ENCODE assay signal across 21 mouse cellular contexts in genomic region chr14:86721082-86721481, GRCm38 (mm10).
"Had no signal": no experiment of that assay in that cellular context is flagged by ENCODE, and none has a peak within 500 bp of the region (broad histone marks: within the 10 kb centered on the region; RNA-seq: fewer than 3 reads in every experiment).

No protein-coding gene starts in this region.

- H3K36me3 ChIP-seq: midbrain, embryonic 10.5 days; midbrain, embryonic 12.5 days; neural tube, embryonic 13.5 days; neural tube, embryonic 15.5 days; stomach, embryonic 15.5 days had no signal

- DNase-seq: lung, adult 18-20 months; lung, embryonic 14.5 days; lung, postnatal 10 days; lung, postnatal 4 days; midbrain, embryonic 14.5 days; retina, postnatal 1 day; right cerebral cortex, adult 18-20 months; right cerebral cortex, postnatal 25 days; right cerebral cortex, postnatal 4 days; spleen, adult 18-20 months; thymus, adult 2 months; thymus, postnatal 25 days; thymus, postnatal 4 days had no signal

- H3K4me3 ChIP-seq: midbrain, embryonic 10.5 days; midbrain, embryonic 12.5 days; myocyte; neural tube, embryonic 13.5 days; neural tube, embryonic 15.5 days; stomach, embryonic 15.5 days had no signal

- H3K4me1 ChIP-seq: midbrain, embryonic 10.5 days; midbrain, embryonic 12.5 days; neural tube, embryonic 13.5 days; neural tube, embryonic 15.5 days; stomach, embryonic 15.5 days had no signal

- ATAC-seq: midbrain, embryonic 16.5 days had no signal

- H3K27me3 ChIP-seq: midbrain, embryonic 12.5 days; neural tube, embryonic 13.5 days; neural tube, embryonic 15.5 days; stomach, embryonic 15.5 days had no signal

- H3K4me2 ChIP-seq: lung, embryonic 14.5 days; midbrain, embryonic 12.5 days; neural tube, embryonic 13.5 days; neural tube, embryonic 15.5 days; stomach, embryonic 15.5 days had no signal

- H3K9ac ChIP-seq: lung, embryonic 14.5 days; midbrain, embryonic 12.5 days; neural tube, embryonic 13.5 days; neural tube, embryonic 15.5 days; stomach, embryonic 15.5 days had no signal

- H3K27ac ChIP-seq: midbrain, embryonic 10.5 days; midbrain, embryonic 12.5 days; neural tube, embryonic 13.5 days; neural tube, embryonic 15.5 days; stomach, embryonic 15.5 days; stomach, postnatal 0 days had no signal

- H3K9me3 ChIP-seq: midbrain, embryonic 10.5 days; midbrain, embryonic 12.5 days; neural tube, embryonic 13.5 days; neural tube, embryonic 15.5 days; stomach, embryonic 15.5 days had no signal
